20 mouse cellular contexts compared by ENCODE assay signal in genomic region chr19:6477007-6477406, GRCm38 (mm10). TPM values are rescaled to one million over a fixed set of nuclear protein-coding genes. Genes with fewer than 3 reads are reported as not detected.
A peak's percentile ranks its signal among the peaks of the same experiment; 100 is the strongest.
DNase-seq lines count a peak whose midpoint lies in the region; ATAC-seq and TF ChIP-seq lines count a peak whose summit lies in the region.
"Had no signal": no experiment of that assay in that cellular context is flagged by ENCODE, and none has a peak within 500 bp of the region (broad histone marks: within the 10 kb centered on the region; RNA-seq: fewer than 3 reads in every experiment).

No protein-coding gene starts in this region.

- H3K4me2 ChIP-seq in kidney, embryonic 16.5 days (replicated peaks; ENCODE audit: low read depth, low read length), result no peak overlapping the region
- no peak overlapping the region for H3K4me2 ChIP-seq in heart, embryonic 11.5 days
- H3K4me2 ChIP-seq: hindbrain, embryonic 13.5 days had no signal

- no peak overlapping the region for H3K4me3 ChIP-seq in kidney, adult 2 months (ENCODE audit: insufficient read depth, low read depth, low read length)
- H3K4me3 ChIP-seq in kidney, embryonic 16.5 days (ENCODE audit: low read length), result no peak overlapping the region
- no peak overlapping the region for H3K4me3 ChIP-seq in heart, embryonic 11.5 days (ENCODE audit: low read depth, low read length)
- H3K4me3 ChIP-seq: hindbrain, embryonic 13.5 days had no signal

- peak; percentile 25 for DNase-seq in kidney, adult 2 months
- DNase-seq in urinary bladder, adult 18-20 months (ENCODE audit: low spot score in 2 of 2), result peak; percentile 58 to 65
- DNase-seq in urinary bladder, postnatal 10 days (ENCODE audit: low spot score), result no peak
- DNase-seq in large intestine, adult 2 months (ENCODE audit: low read depth, low spot score), result peak; percentile 71
- DNase-seq in urinary bladder, postnatal 36 days (ENCODE audit: low spot score in 2 of 2), result peak; percentile 58 to 63
- DNase-seq in heart, postnatal 10 days, result no peak
- DNase-seq: adrenal gland, postnatal 36 days; B cell, adult 2 months; cerebellum, adult 9-11 months; gastrocnemius, postnatal 14 days; heart, postnatal 14 days; left cerebral cortex, postnatal 4 days; right cerebral cortex, adult 18-20 months; thymus, postnatal 14 days had no signal

- no peaks in the 10 kb centered on the region for H3K9me3 ChIP-seq in kidney, embryonic 16.5 days (ENCODE audit: low read length)
- H3K9me3 ChIP-seq in heart, embryonic 11.5 days (replicated peaks; ENCODE audit: control insufficient read depth, low read length), result no peaks in the 10 kb centered on the region
- H3K9me3 ChIP-seq: hindbrain, embryonic 13.5 days had no signal

- H3K4me1 ChIP-seq in kidney, adult 2 months (ENCODE audit: control insufficient read depth, insufficient read depth, low read length), result no peaks in the 10 kb centered on the region
- H3K4me1 ChIP-seq in kidney, embryonic 16.5 days (ENCODE audit: insufficient read depth, low read length), result peaks cover 8% of the 10 kb centered on the region; the same call in 1 of the 2 replicates
- H3K4me1 ChIP-seq in heart, embryonic 11.5 days (ENCODE audit: control insufficient read depth, insufficient read depth, low read length), result no peaks in the 10 kb centered on the region

- no peaks in the 10 kb centered on the region for H3K36me3 ChIP-seq in kidney, adult 2 months (ENCODE audit: control insufficient read depth, insufficient read depth, low read length)
- H3K36me3 ChIP-seq in kidney, embryonic 16.5 days (ENCODE audit: insufficient read depth, low read length), result no peaks in the 10 kb centered on the region
- no peaks in the 10 kb centered on the region for H3K36me3 ChIP-seq in heart, embryonic 11.5 days (ENCODE audit: control insufficient read depth, insufficient read depth, low read length)

- TF ChIP-seq CTCF in kidney, adult 2 months (conservative IDR thresholded peaks at IDR 0.05; ENCODE audit: insufficient read depth, insufficient read length, low read depth, low read length), result no peak

- TF ChIP-seq POLR2A in kidney, adult 2 months (IDR thresholded peaks at IDR 0.05; ENCODE audit: low read depth, low read length), result no peak

- H3K9ac ChIP-seq in kidney, embryonic 16.5 days (replicated peaks; ENCODE audit: low read length), result no peak overlapping the region
- no peak overlapping the region for H3K9ac ChIP-seq in heart, embryonic 11.5 days (ENCODE audit: low read depth, low read length)
- H3K9ac ChIP-seq: hindbrain, embryonic 13.5 days had no signal

- ATAC-seq in kidney, embryonic 16.5 days (ENCODE audit: low FRiP score, low TSS enrichment), result no peak
- no peak for ATAC-seq in heart, embryonic 11.5 days (replicated peaks; ENCODE audit: insufficient number of reproducible peaks, low FRiP score, low TSS enrichment)
- ATAC-seq: midbrain, embryonic 16.5 days had no signal

- no peaks in the 10 kb centered on the region for H3K27me3 ChIP-seq in kidney, adult 2 months (replicated peaks; ENCODE audit: control insufficient read depth, insufficient read depth, low read length)
- H3K27me3 ChIP-seq in kidney, embryonic 16.5 days (ENCODE audit: insufficient read depth, low read length), result no peaks in the 10 kb centered on the region
- peaks cover under 1% of the 10 kb centered on the region for H3K27me3 ChIP-seq in heart, embryonic 11.5 days (ENCODE audit: control insufficient read depth, insufficient read depth, low read length)
- H3K27me3 ChIP-seq: hindbrain, embryonic 13.5 days had no signal

- no peak overlapping the region for H3K27ac ChIP-seq in kidney, adult 2 months (ENCODE audit: insufficient read depth, low read depth, low read length)
- no peak overlapping the region for H3K27ac ChIP-seq in kidney, embryonic 16.5 days (ENCODE audit: low read length)
- no peak overlapping the region for H3K27ac ChIP-seq in heart, embryonic 11.5 days (ENCODE audit: low read depth, low read length)
- H3K27ac ChIP-seq: hindbrain, embryonic 13.5 days; kidney, postnatal 0 days had no signal

- WGBS in kidney, adult 2 months, result 33% methylated on average over 4 of the region's 4 CpGs
- 59% methylated on average over 4 of the region's 4 CpGs for WGBS in kidney, embryonic 16.5 days
- 12% methylated on average over 4 of the region's 4 CpGs for WGBS in large intestine, adult 2 months
- WGBS in heart, embryonic 11.5 days (ENCODE audit: insufficient replicate concordance), result 44% methylated on average over 4 of the region's 4 CpGs

- intact Hi-C loops in heart, postnatal 10 days (cut with DNase I), result no loop called here

RNA-seq across cellular contexts. Expression of gene Nrxn2, which starts 58.5 kb away (rescaled TPM):
- 5.9 and 6.4 TPM in 2 replicates for polyA plus RNA-seq in kidney, adult 2 months (2012; rRNA removed)
- 6.0 and 6.2 TPM in 2 replicates for polyA plus RNA-seq in kidney, embryonic 16.5 days (2015; fragmentation: Nextera tagmentation; extraction: Ambion mirVana)
- polyA plus RNA-seq in large intestine, adult 2 months (2012; rRNA removed), result 1.5 and 2.1 TPM in 2 replicates
- 1.5 and 1.6 TPM in 2 replicates for polyA plus RNA-seq in heart, embryonic 11.5 days (2014; fragmentation: Nextera tagmentation; extraction: Ambion mirVana)
- total RNA-seq in heart, postnatal 10 days (2021), result 1 to 10 TPM; 4.4 to 5.5 TPM
- total RNA-seq: megakaryocyte, adult 5-6 weeks had no signal

Comparison
In these comparisons a context has a peak if more than half of its experiments do, and no peak if none do; other contexts are left out.
1. DNase-seq: peak in kidney, adult 2 months (single experiment), urinary bladder, adult 18-20 months (2 of 2), large intestine, adult 2 months (single experiment) and urinary bladder, postnatal 36 days (2 of 2); none in urinary bladder, postnatal 10 days (single experiment) and heart, postnatal 10 days (0 of 2).